Mouse (Mus musculus): ENCODE measurements around the gene Josd1.

DNA sequence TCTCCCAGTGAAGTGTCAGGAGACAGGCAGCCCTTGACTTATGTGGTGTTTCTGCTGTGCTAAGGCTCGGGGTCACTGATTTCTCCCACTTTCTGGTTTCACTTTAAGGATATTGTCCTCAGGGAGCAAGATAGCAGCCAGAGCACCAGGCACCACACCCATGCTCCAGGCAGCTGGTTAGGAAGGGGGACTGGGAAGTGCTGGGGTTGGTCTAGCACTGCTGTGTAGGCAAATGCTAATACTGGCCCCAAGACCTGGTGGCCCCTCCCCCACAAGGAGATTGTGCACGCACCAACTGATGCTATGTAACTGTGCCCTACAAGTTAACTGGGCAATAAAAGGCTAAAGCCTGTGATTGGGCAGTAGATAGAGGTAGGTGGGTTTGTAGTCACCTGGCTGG, 57.2 kb downstream of the Josd1 start:
- no peak for TF ChIP-seq CTCF (IDR thresholded peaks at IDR 0.05; ENCODE audit: extremely low read depth, insufficient read length, insufficient replicate concordance, low read depth, low read length)
- no peak for TF ChIP-seq POLR2A (IDR thresholded peaks at IDR 0.05; ENCODE audit: low read depth, low read length)

Measured in small intestine, adult 2 months (tissue).